Comparison of ENCODE assay signal across 10 mouse cellular contexts in genomic region chr5:122527761-122528160, GRCm38 (mm10). TPM values are rescaled to one million over a fixed set of nuclear protein-coding genes. Genes with fewer than 3 reads are reported as not detected.
DNase-seq lines count a peak whose midpoint lies in the region; ATAC-seq and TF ChIP-seq lines count a peak whose summit lies in the region.
"Had no signal": no experiment of that assay in that cellular context is flagged by ENCODE, and none has a peak within 500 bp of the region (broad histone marks: within the 10 kb centered on the region; RNA-seq: fewer than 3 reads in every experiment).

No protein-coding gene starts in this region.

- WGBS in midbrain, embryonic 10.5 days: 70% methylated on average over 11 of the region's 11 CpGs
- WGBS in midbrain, embryonic 14.5 days: 72% methylated on average over 11 of the region's 11 CpGs
- 45% methylated on average over 11 of the region's 11 CpGs for WGBS in hindbrain, postnatal 0 days
- 38% methylated on average over 11 of the region's 11 CpGs for WGBS in stomach, embryonic 15.5 days

- no peak for TF ChIP-seq CTCF in hindbrain, postnatal 0 days (IDR thresholded peaks at IDR 0.05; ENCODE audit: low read depth)

- DNase-seq in embryo, embryonic 10.5 days (ENCODE audit: low spot score): peak; percentile 59
- DNase-seq in embryo, embryonic 10 days (ENCODE audit: low spot score): no peak
- no peak for DNase-seq in midbrain, embryonic 10.5 days (ENCODE audit: low spot score)
- no peak for DNase-seq in midbrain, embryonic 14.5 days
- DNase-seq in hindbrain, postnatal 0 days (ENCODE audit: low spot score): no peak
- no peak for DNase-seq in urinary bladder, adult 2 months (ENCODE audit: low spot score)
- DNase-seq in right cerebral cortex, postnatal 10 days (ENCODE audit: low spot score in 2 of 2): no peak
- DNase-seq: thymus, postnatal 14 days had no signal

- H3K9me3 ChIP-seq in midbrain, embryonic 10.5 days (replicated peaks): no peaks in the 10 kb centered on the region
- H3K9me3 ChIP-seq in midbrain, embryonic 14.5 days (ENCODE audit: control insufficient read depth, low read length): no peaks in the 10 kb centered on the region
- H3K9me3 ChIP-seq in hindbrain, postnatal 0 days (ENCODE audit: low read length): no peaks in the 10 kb centered on the region
- H3K9me3 ChIP-seq in stomach, embryonic 15.5 days: no peaks in the 10 kb centered on the region

- H3K9ac ChIP-seq in midbrain, embryonic 14.5 days (replicated peaks; ENCODE audit: low read length): no peak overlapping the region
- no peak overlapping the region for H3K9ac ChIP-seq in hindbrain, postnatal 0 days (replicated peaks; ENCODE audit: low read length)
- no peak overlapping the region for H3K9ac ChIP-seq in stomach, embryonic 15.5 days

- H3K27ac ChIP-seq in midbrain, embryonic 10.5 days (replicated peaks): peak overlapping the region; percentile 28; the same call in 1 of the 2 replicates
- no peak overlapping the region for H3K27ac ChIP-seq in midbrain, embryonic 14.5 days (replicated peaks; ENCODE audit: low read depth, low read length)
- H3K27ac ChIP-seq in hindbrain, postnatal 0 days: peak overlapping the region; percentile 62
- peak overlapping the region; percentile 80 for H3K27ac ChIP-seq in stomach, embryonic 15.5 days

- ATAC-seq in midbrain, embryonic 14.5 days (ENCODE audit: low FRiP score, low TSS enrichment): no peak
- no peak for ATAC-seq in hindbrain, postnatal 0 days
- ATAC-seq in stomach, embryonic 15.5 days (ENCODE audit: insufficient read depth, low FRiP score, low read depth): no peak
- ATAC-seq: Patski had no signal

- H3K27me3 ChIP-seq in midbrain, embryonic 10.5 days (ENCODE audit: low read depth, poor library complexity, severe bottlenecking): no peaks in the 10 kb centered on the region
- no peaks in the 10 kb centered on the region for H3K27me3 ChIP-seq in midbrain, embryonic 14.5 days (ENCODE audit: control insufficient read depth, insufficient read depth, low read length)
- H3K27me3 ChIP-seq in hindbrain, postnatal 0 days (ENCODE audit: insufficient read depth, low read length): no peaks in the 10 kb centered on the region
- no peaks in the 10 kb centered on the region for H3K27me3 ChIP-seq in stomach, embryonic 15.5 days (replicated peaks)
- H3K27me3 ChIP-seq: Patski had no signal

- no peak overlapping the region for H3K4me3 ChIP-seq in midbrain, embryonic 10.5 days
- no peak overlapping the region for H3K4me3 ChIP-seq in midbrain, embryonic 14.5 days (replicated peaks; ENCODE audit: low read depth, low read length)
- H3K4me3 ChIP-seq in hindbrain, postnatal 0 days (ENCODE audit: low read length): no peak overlapping the region
- H3K4me3 ChIP-seq in stomach, embryonic 15.5 days (replicated peaks): no peak overlapping the region

- H3K4me2 ChIP-seq in midbrain, embryonic 14.5 days (ENCODE audit: low read length): no peak overlapping the region
- H3K4me2 ChIP-seq in hindbrain, postnatal 0 days (ENCODE audit: low read depth, low read length): no peak overlapping the region
- H3K4me2 ChIP-seq in stomach, embryonic 15.5 days: no peak overlapping the region

- peaks cover 42% of the 10 kb centered on the region for H3K4me1 ChIP-seq in midbrain, embryonic 10.5 days
- no peaks in the 10 kb centered on the region for H3K4me1 ChIP-seq in midbrain, embryonic 14.5 days (ENCODE audit: control insufficient read depth, insufficient read depth, low read length)
- peaks cover 17% of the 10 kb centered on the region for H3K4me1 ChIP-seq in hindbrain, postnatal 0 days (ENCODE audit: insufficient read depth, low read length)
- peaks cover 54% of the 10 kb centered on the region for H3K4me1 ChIP-seq in stomach, embryonic 15.5 days

- H3K36me3 ChIP-seq in midbrain, embryonic 10.5 days: 0 out of 2 replicates have a peak, but pooled peaks cover 7% of the 10 kb centered on the region
- H3K36me3 ChIP-seq in midbrain, embryonic 14.5 days (ENCODE audit: control insufficient read depth, insufficient read depth, low read length): no peaks in the 10 kb centered on the region
- no peaks in the 10 kb centered on the region for H3K36me3 ChIP-seq in hindbrain, postnatal 0 days (ENCODE audit: insufficient read depth, low read length)
- H3K36me3 ChIP-seq in stomach, embryonic 15.5 days: no peaks in the 10 kb centered on the region

RNA-seq across cellular contexts. Expression of gene Atp2a2, which starts 25.7 kb away (rescaled TPM):
- 37.0 and 37.7 TPM in 2 replicates for polyA plus RNA-seq in midbrain, embryonic 10.5 days (2016; fragmentation: Nextera tagmentation; extraction: Ambion mirVana)
- polyA plus RNA-seq in midbrain, embryonic 14.5 days (2014; fragmentation: Nextera tagmentation; extraction: Ambion mirVana): 46.5 and 59.3 TPM in 2 replicates
- total RNA-seq in hindbrain, postnatal 0 days (2014; rRNA removed): 200 and 204 TPM in 2 replicates
- 46.2 and 47.4 TPM in 2 replicates for polyA plus RNA-seq in hindbrain, postnatal 0 days (2015; fragmentation: Nextera tagmentation; extraction: Ambion mirVana)
- 33.5 and 35.7 TPM in 2 replicates for polyA plus RNA-seq in stomach, embryonic 15.5 days (2015; fragmentation: Nextera tagmentation; extraction: Ambion mirVana)
- polyA plus RNA-seq in urinary bladder, adult 2 months (2012; rRNA removed): 339 and 500 TPM in 2 replicates
